Mouse (Mus musculus): Measurements from ENCODE around the gene Rbm17.
"Not testable (repeated sequence)": the region's sequence is repeated elsewhere in the genome, so short reads cannot be mapped to it uniquely, and the experiment has no call there.

The Rbm17 gene

GRCm38 (mm10) chr2:11544342-11544741 lies 59.6 kb downstream of the Rbm17 start:
- DNase-seq (ENCODE audit: low spot score in 2 of 2) = no peak

- DNase-seq (ENCODE audit: low spot score in 2 of 2) = no peak
These were observed 60.8 kb downstream of the Rbm17 start for GRCm38 (mm10) chr2:11543158-11543557.

GRCm38 (mm10) chr2:11542640-11543039 lies 61.3 kb downstream of the Rbm17 start:
- peak; percentile 69 to 85 for DNase-seq (ENCODE audit: low spot score in 2 of 2)

- no peak for DNase-seq (ENCODE audit: low spot score in 2 of 2)
These were observed 61.8 kb downstream of the Rbm17 start for GRCm38 (mm10) chr2:11542121-11542520.

- DNase-seq (ENCODE audit: low spot score in 2 of 2) = not testable (repeated sequence)
These were observed 62.4 kb downstream of the Rbm17 start for GRCm38 (mm10) chr2:11541528-11541927.

GRCm38 (mm10) chr2:11535966-11536365 lies 68.0 kb downstream of the Rbm17 start:
- DNase-seq (ENCODE audit: low spot score in 2 of 2) = no peak

All from right cerebral cortex, postnatal 10 days (tissue).